Mouse (Mus musculus) cerebellum, adult (tissue): Measurements from ENCODE around the gene Gm20388.

Experiments used
- ATAC-seq: cut with Nextera tagmentation; 2 replicates; pipeline ENCODE4 v1.9.2; 2017; ENCODE audit warnings: mild to moderate bottlenecking, moderate library complexity, mixed read lengths; ENCODE audit not compliant: insufficient number of reproducible peaks, low FRiP score, low TSS enrichment

Gene Gm20388

DNA sequence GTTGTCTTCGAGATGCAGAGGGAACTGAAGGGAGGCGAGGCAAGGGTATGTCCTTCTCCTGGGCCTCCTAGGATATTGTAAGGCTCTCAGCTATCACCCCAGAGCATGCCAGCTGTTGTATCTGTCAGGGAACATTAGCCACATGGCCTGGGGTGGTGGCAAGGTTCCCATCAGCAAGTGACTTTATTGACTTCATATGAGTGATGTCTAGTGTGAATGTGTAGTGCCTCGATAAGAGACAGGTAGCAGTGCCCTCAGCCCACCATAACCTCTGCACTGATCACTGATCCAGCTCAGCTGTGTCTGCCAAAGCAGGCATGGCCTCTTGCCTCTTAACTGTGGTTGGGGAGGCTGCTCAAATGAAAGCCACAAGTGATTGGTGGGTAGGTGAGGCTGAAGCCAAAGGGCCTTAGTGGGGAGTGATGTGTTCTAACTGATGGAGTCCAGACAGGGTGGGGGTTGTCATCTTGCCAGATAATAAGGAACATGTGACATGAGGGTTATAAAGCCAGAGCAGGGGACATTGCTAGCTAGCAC lies 2868.1 kb downstream of the Gm20388 start:
- ATAC-seq: no peak

DNA sequence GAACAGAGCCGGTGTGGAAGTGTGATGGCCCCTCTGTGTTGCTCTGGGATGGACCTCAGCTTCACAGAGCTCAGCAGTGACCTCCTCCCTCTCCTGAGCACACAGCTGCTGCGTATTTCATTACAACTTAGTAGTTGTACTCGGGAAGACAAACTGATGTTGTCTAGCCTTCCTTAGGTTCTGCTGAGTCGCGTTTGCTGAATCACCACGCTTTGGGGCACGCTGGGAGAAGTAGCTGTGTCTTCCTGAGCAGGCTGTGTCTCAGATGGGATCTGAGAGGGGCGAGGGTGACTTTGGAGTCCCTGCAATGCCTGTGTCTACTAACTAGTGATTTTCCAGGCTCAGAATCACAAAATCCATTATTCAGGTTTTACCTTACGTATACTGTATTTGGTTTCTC lies 2868.6 kb downstream of the Gm20388 start:
- no peak for ATAC-seq

DNA sequence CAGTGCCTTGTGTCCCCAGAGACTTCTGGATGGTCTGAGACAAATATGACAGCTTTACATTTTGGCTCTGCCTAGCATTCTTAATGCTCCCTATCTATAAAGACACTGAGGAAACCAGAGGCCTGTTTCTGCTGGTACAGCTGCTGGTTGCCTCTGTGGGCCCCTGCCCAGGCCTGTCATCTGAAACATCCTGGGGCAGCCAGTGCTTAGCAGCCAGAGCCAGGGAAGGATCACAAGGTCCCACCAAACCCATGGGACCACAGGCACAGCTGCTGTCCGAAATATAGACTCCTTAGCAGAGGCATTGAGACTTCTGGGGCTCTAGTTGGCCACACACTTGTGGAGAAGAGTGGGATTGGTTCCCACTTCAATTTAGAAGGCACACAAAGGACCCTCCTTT lies 2874.1 kb downstream of the Gm20388 start:
- ATAC-seq: no peak

DNA sequence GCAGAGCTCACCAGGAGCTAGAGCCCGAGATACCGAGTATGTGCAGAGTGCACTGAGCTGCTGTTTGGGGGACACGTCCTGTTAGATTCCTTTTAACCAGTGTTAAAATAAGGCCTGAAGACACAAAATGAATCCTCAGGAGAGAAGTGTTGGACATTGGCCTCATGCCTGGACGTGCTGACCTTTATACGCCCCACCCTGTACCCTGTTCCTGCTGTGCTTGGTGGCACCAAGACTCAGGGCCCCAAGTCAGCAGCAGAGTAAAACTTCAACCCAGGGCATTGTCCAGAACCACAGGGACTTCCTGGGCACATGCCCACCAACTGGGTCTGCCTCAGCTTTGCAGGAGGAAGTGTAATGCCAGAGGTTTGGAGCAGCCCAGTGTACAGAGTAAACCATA lies 2879.2 kb downstream of the Gm20388 start:
- no peak for ATAC-seq

DNA sequence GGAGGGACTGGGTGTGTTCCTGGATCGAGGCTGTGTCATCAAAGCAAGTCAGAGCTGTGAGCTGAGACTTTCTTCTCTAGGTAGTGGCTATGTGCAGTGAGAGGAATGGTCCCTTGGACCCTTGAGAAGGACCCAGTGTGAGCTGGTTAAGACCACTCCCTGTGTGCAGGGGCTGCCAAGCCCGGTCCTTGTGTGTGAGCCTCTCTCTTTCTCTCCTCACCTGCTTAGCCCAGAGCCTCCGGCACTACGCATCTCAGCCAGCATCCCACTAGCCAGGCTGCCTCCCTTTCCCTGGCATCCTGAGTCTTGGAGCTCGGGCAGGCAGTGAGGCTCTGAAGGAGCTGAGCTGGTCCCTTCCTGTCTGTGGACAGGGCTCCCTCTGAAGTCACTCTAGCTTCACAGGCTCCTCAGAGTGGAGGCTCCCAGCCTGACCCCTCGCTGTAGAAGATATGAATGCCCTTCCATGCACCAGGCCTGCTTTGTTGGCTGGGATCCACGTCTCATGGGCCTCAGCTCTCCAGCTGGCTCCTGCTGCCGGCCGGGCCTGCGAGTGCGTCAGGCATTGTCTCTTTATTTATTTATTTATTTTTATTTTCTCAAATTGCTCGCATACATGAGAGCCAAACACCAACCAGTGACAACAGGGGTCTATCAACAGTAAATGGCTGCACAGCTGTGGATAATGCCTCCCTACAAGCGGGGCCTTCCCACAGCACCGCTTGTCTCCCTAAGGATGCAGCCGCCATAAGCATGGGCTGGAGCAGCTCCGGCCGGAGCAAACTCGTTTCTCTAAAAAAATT lies 2882.9 kb downstream of the Gm20388 start:
- ATAC-seq: peak; percentile 58; the same call in 1 of the 2 replicates

DNA sequence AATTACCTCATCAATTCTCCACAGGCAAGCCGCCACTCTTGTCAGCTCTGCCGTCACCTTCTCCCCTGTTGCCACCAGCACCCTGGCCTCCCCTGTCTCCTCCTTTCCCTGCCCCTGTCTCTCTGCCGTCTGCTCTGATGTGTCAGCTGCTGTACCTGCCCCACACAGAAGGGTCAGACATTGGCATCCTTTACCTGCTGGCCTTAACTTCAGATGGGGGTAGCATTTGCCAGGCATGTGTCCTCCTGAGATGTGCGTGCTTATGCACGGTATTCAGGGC lies 2883.5 kb downstream of the Gm20388 start:
- ATAC-seq: no peak

DNA sequence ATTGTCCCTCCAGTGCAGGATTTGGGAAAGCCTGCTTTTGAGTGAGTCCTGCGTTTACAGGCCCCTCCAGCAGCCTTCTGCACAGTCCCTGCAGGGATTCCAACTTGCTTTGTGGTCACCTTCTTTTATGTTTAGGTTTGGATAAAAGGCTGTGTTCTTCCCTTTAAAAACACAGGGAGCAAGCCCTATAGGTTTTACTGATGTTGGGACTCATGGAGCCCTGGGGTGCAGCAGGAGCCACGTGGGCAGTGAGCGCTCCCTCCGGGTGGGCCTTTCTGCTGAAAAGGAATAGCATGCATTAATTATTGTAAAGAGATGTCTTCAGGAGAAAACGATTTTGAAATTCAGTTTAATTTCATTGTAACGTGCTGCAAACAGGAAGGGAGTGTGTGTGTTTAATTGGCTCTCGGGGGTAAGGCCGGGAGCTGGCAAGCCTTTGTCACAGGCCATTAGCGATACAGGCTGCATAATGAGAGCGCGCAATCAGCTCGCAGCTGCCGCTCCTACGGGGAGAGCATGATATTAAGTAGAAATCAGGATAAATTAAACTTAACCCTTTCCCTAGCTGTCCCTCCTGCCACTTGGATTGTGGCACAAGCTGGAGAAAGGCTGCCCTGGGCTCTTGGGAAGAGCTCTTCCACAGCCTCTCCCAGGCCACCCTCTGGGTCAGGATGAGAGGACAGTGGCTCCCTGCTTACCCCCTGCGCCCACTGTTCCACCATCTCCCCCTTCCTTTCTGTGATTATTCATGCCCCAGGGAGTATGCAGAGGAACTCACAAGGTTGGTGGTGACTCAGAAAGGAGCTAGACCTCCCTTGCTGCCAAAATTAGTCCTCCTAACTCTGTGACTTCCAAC lies 2893.5 kb downstream of the Gm20388 start:
- ATAC-seq: no peak

DNA sequence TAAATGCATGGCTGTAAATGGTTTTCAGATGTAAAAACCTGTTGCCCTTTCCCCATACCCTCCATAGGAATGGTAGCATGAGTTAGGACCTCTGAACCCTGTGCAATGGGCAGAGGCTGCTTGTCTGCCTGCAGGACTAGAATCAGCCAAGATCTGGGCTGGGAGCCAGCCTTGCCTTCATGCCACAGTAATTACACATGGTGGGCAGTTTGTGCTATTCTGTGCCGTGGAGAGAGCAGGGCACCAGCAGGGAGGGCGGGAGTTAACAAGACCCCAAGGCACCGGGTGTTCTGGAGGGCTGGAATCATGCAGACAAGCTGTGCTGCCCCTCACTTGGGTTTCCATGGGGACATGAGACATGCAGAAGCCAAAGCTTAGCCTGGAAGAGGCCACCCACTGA lies 2894.7 kb downstream of the Gm20388 start:
- peak; percentile 56; the same call in 1 of the 2 replicates for ATAC-seq

DNA sequence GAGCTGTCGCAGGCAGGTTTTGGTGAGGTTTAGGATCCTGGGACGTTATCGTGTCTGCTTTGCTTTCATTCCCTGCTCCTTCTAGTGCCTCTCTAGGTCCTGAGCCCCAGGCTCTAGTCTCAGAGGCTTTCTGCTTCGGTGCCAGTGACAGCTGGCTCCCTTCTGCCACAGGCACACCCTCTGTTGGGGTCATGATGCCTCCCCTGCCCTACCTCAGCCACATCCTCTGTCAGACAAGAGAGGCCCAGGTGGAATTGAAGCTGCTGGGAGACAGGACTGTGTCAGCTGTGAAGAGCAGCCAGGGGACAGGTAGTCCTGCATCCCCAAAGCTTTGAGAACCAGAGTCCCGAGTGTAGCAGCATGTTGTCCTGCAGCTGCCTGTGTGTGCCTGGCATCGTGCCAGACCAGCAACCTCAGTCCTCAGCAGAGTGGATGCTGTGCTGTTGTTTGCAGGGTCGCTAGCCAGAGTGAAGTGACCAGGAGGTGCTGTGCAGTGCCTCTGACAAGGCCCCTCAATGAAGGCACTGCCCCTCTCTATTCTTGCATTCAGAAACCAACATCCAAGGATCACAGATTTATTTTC lies 2896.4 kb downstream of the Gm20388 start:
- ATAC-seq: no peak

DNA sequence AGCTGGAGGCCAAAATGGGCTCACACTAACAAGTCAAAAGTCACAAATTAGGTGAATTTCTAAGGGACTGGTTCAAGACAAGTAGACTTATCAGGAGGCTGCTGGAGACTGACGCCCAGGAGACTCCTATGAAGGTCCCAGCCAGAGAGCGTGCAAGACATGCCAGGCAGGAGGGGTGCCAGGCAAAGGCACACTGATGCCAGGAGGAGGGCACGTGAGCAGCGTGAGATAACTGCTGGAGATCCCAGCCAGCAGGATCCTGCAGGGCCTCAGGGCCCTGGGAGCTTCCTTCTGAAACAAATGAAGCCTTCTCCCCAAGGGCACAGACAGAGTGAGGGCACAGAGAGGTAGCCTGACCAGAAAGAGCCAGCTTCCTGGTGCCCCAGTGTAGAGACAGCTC lies 2897.3 kb downstream of the Gm20388 start:
- no peak for ATAC-seq

DNA sequence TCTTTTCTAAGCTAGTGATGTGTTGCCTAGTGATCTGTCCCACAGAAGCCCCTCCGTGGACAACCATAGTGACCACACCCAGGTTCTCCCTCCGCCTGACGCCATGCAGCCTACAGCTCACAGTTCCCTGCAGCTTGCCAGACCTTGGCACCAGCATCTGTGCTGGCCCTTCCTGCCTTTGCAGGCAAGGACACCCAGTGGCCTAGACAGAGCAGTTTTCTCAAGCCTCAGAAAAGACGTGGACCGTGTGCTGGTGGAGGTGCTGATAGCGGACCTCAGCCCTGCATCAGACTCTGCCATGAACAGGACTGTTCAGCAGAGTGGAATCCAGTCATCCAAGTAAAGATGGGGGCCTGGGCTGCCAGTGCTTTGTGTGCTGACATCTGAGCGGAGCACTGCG lies 2899.7 kb downstream of the Gm20388 start:
- no peak for ATAC-seq

DNA sequence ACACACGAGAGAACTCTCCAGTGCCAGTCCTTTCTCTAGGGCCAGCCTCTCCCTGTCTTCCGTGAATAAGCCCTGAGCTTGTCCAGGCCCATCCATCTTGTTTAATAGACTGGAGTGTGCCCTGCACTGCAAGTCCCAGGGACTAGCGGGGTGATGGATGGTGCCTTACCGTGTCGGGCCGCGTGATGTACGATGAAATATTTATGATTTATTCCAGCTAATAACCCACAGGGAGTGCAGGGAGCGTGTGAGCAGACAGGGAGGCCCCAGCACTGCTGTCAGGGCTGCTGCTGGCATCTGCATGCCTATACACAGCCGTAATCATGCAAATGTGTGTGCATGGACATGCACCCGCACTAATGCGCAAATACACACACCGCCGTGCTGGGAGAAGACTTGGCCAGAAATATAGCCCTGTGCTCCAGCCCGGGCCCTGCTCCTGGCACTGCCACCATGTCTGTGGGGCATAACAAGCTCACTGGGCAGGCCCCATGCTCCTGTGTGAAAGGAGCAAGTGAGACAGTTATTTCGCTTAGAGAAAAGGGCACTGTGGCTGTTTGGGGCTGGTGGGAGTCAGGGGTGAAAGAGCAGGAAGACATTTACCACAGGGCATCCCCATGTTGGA lies 2901.3 kb downstream of the Gm20388 start:
- ATAC-seq: no peak

DNA sequence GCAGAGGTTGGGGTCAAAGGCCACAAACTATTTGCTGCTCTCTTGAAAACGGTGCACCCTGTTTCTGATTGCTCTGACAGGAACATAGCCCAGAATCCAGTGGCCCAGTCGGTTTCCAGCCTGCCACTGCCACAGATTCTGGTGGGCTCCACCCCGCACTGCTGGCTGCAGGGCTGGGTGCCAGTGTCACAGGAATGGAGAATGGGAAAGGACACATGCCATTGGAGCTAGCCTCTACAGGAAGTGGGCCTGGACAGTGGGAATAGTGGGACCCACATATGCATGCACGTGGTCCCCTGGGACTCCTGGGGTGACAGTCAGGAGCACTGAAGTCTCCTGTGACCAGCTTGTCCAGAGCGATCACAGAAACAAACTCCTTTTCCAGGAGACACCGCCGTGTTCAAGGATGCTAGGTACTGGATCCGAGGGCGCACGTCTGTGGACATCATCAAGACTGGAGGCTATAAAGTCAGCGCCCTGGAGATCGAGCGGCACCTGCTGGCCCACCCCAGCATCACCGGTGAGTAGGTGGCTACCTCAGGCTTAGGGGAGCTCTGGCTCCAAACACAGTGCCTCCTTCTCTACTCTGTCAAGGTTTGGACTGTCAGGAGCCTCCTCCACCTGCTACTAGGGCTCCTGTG lies 2902.1 kb downstream of the Gm20388 start:
- no peak for ATAC-seq

DNA sequence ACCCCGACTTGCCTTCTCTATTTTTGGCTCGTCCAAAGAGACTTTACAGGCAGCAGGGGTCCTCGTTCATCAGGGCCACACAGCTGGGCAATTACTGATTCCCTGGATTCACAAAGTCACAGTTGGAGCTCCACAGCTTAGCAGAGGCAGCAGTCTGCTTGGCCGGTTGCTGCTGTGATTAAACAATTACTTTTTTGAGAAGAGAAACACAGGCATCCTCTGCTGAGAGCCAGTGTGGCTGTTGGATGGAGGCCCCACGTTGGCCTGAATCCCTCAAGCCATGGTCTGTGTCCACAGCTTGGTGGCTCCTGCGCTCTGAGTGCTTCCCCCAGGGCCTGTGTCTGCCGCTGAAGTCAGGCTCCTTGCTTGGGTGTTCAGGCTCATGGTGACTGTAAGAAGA lies 2904.0 kb downstream of the Gm20388 start:
- no peak for ATAC-seq

DNA sequence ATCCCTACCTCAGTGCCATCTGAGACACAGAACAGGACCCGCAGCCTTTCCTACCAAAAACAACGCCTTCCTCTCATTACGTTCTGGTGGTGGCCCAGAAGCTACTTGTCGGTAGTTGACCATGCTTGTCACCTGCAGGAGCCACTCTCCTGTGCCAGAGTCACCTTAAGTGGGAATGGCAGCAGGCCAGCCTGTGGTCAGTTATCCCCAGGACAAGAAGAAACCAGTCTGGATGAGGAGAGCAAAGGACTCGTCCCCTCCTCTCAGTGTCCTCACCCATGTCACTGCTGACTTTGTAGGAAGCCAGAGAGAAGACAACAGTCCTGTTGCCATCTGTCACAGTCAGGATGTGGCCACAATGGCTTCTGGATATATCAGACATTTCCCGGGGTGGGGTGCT lies 2906.3 kb downstream of the Gm20388 start:
- ATAC-seq: no peak

DNA sequence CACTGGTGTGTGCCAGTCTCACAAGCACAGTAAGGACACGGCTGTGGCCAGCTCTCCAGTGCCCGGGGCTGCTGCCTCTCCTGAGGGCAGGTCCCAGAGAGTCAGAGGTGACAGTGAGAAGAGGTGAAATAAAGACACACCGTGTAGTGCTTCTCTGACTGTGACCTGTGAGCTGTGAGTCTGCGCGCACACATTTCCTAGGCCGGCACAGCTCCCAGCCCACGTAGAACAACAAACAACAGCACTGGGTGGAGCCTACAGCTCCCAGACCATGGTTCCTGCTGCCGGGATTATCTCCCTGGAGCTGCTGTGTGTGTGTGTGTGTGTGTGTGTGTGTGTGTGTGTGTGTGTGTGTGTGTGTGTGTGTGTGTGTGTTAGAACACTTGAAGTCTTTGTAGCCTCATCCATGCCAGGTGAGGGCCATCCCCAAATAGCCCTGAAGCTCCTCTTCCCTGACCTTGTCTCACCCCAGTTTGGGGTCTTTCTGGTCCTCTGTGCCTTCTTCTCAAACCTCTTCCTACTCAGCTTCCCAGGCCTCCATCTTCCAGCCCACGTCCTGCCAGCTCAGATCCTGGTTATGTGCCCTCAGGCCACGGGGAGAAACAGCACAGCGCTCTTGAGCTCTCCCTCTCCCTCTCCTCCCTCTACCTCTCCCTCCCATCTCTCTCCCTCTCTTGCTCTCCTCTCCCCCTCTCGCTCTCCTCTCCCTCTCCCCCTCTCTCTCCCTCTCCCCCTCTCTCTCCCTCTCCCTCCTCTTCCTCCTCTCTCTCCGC lies 2907.3 kb downstream of the Gm20388 start:
- ATAC-seq: no peak

DNA sequence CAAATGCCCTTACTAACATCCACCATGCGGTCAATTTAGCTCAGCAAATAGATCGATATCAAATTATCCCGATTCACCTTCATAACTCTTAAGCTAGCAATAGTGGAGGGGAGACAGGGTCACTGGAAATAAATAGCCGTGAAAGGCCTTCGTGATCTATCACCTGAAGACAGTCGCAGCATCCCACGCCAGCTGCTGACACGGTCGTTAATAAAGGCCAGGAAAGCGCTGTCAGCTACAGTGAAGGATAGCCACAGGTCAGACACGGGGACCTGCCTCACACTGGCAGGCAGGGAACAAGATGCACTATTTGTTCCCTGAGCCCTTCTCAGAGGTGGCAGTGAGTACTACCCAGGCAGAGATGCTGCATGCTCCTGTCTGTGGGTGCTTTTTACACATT lies 2909.1 kb downstream of the Gm20388 start:
- no peak for ATAC-seq

DNA sequence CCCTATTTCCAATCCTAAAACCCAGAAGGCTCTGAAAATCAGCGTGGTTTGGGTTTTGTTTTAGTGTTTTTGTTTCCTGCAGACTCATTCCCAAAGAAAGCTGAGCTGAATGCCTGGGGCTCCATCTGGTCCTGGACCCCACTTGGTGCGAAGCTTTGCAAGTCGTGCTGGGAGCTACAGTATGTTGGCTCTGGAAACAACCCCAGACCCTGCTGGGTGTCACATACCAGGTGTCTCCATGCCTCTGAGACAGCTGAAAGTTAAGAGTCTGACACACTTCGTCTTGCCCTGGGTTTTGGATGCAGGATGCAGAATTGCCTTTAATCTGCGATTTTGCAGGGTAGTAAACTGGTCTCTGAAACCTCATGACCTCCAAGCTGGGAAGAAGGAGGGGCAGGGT lies 2913.9 kb downstream of the Gm20388 start:
- ATAC-seq: peak; percentile 72; the same call in 1 of the 2 replicates

DNA sequence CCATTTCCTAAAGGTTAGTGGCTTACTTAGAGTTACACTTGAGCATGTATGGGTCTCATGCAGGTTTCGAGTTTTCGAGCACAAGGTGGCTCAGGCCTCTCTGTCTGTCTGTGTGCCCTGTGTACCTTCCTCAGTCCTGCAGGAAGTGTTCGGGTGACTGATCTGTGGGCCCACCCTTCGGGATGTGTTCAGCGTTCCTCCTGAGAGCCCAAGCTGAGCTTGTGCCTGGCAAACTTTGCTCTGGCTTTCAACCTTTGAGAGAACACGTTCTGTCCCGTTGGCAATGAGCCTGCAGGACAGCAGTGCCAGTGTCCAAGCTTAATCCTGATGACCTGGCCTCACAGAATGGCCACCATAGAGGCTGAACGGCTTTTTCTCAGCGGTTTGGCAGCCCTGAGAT lies 2914.3 kb downstream of the Gm20388 start:
- no peak for ATAC-seq

DNA sequence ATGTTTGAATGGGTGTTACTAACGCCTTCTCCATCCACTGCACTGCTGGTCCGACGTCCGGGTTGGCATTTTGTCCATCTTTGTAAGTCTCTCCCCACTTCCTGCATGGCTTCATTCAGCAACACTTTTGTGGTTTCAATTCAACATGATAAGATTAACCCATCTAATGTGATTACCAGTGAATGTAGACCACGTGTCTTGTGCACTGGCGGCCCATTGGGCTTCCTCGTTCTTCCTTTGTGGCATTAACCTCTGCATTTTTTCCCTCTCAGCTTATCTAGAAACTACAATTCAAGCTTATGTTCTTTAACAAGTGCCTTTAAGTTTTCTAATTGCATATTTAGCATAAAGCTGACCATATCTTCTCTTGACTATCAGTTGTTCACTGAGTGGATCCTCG lies 2914.8 kb downstream of the Gm20388 start:
- ATAC-seq: no peak
